13 mouse cellular contexts compared by ENCODE assay signal in genomic region chr5:13263539-13263938, GRCm38 (mm10).
"Had no signal": no experiment of that assay in that cellular context is flagged by ENCODE, and none has a peak within 500 bp of the region (broad histone marks: within the 10 kb centered on the region; RNA-seq: fewer than 3 reads in every experiment).

No protein-coding gene starts in this region.

- H3K27me3 ChIP-seq: kidney, embryonic 15.5 days; limb, embryonic 15.5 days; liver, embryonic 12.5 days had no signal

- H3K4me1 ChIP-seq: kidney, embryonic 15.5 days; limb, embryonic 15.5 days; liver, embryonic 12.5 days; midbrain, embryonic 10.5 days had no signal

- DNase-seq: kidney, postnatal 14 days; layer of hippocampus, adult 9-11 months; layer of hippocampus, postnatal 36 days; lung, embryonic 14.5 days; lung, postnatal 10 days; lung, postnatal 4 days; thymus, adult 18-20 months; thymus, postnatal 25 days had no signal

- H3K4me3 ChIP-seq: kidney, embryonic 15.5 days; limb, embryonic 15.5 days; liver, embryonic 12.5 days; midbrain, embryonic 10.5 days; myocyte had no signal

- H3K4me2 ChIP-seq: kidney, embryonic 15.5 days; limb, embryonic 15.5 days; liver, embryonic 12.5 days; lung, embryonic 14.5 days had no signal

- H3K9me3 ChIP-seq: kidney, embryonic 15.5 days; limb, embryonic 15.5 days; liver, embryonic 12.5 days; midbrain, embryonic 10.5 days had no signal

- H3K9ac ChIP-seq: kidney, embryonic 15.5 days; limb, embryonic 15.5 days; liver, embryonic 12.5 days; lung, embryonic 14.5 days had no signal

- H3K27ac ChIP-seq: kidney, embryonic 15.5 days; limb, embryonic 15.5 days; liver, embryonic 12.5 days; midbrain, embryonic 10.5 days had no signal

- ATAC-seq: liver, embryonic 12.5 days had no signal

- H3K36me3 ChIP-seq: kidney, embryonic 15.5 days; limb, embryonic 15.5 days; liver, embryonic 12.5 days; midbrain, embryonic 10.5 days had no signal
